Mouse (Mus musculus) thymus, adult 2 months (tissue): ENCODE measurements around the gene Wbp1l. TPM values are rescaled to one million over a fixed set of nuclear protein-coding genes. Genes with fewer than 3 reads are reported as not detected.
A peak's percentile ranks its signal among the peaks of the same experiment; 100 is the strongest.
"Not testable (repeated sequence)": the region's sequence is repeated elsewhere in the genome, so short reads cannot be mapped to it uniquely, and the experiment has no call there.

Experiments used
- DNase-seq: peaks from one replicate; pipeline ENCODE4 v3.0.0; 2021
- H3K27ac ChIP-seq: fragments of 200-500 bp; 2 replicates; pipeline ENCODE4 v1.5.1; 2012; ENCODE audit warnings: low read length, control low read depth; ENCODE audit not compliant: control insufficient read depth, insufficient read depth
- H3K27me3 ChIP-seq: fragments of 200-500 bp; 2 replicates; pipeline ENCODE4 v1.6.1; 2012; ENCODE audit warnings: mild to moderate bottlenecking, low read length, moderate library complexity, mixed read lengths; ENCODE audit not compliant: control insufficient read depth, insufficient read depth
- H3K36me3 ChIP-seq: fragments of 200-500 bp; 2 replicates; pipeline ENCODE4 v1.6.1; 2012; ENCODE audit warnings: mild to moderate bottlenecking, low read length, moderate library complexity; ENCODE audit not compliant: control insufficient read depth, insufficient read depth
- H3K4me1 ChIP-seq: fragments of 200-500 bp; replicated peaks from 2 replicates; pipeline ENCODE4 v1.6.1; 2012; ENCODE audit warnings: low read length; ENCODE audit not compliant: control insufficient read depth, insufficient read depth
- H3K4me3 ChIP-seq: fragments of 200-500 bp; 2 replicates; pipeline ENCODE4 v1.5.1; 2012; ENCODE audit warnings: mild to moderate bottlenecking, low read length, control low read depth, moderate library complexity; ENCODE audit not compliant: control insufficient read depth, insufficient read depth
- CTCF ChIP-seq: fragments of 200-500 bp; IDR thresholded peaks from 2 replicates; pipeline ENCODE4 v1.5.1; 2012; ENCODE audit warnings: mild to moderate bottlenecking, control low read depth, low read length, moderate library complexity, borderline replicate concordance; ENCODE audit not compliant: control insufficient read depth, poor library complexity, insufficient read depth; ENCODE audit errors: extremely low read depth
- POLR2A ChIP-seq: fragments of 200-500 bp; IDR thresholded peaks from 2 replicates; pipeline ENCODE4 v1.6.1; 2012; ENCODE audit warnings: mild to moderate bottlenecking, low read length, control low read depth, moderate library complexity; ENCODE audit not compliant: control insufficient read depth, poor library complexity, insufficient read depth; ENCODE audit errors: extremely low read depth
- WGBS: fragments of 180-500 bp; shearing (Covaris S2); methylation state at CpG from one replicate; pipeline ENCODE4 v1.1.7; 2018; 5-methylcytosine and 5-hydroxymethylcytosine counted together
- polyA plus RNA-seq: library from polyadenylated mRNA; depleted of rRNA; stranded (reverse); fragments of >200 nt; gene quantifications from 2 replicates; pipeline ENCODE4 v1.2.3, GENCODE M21; 2012

The Wbp1l gene
- polyA plus RNA-seq, 1 experiment = 77.0 TPM

- Histone ChIP-seq H3K4me1 (peaks cover 11% of the 10 kb centered on the region), H3K4me3 (no peak overlapping the region), H3K36me3 (no peaks in the 10 kb centered on the region), H3K27ac (no peak overlapping the region), H3K27me3 (no peaks in the 10 kb centered on the region)
- DNase-seq = no peak
- no peak for TF ChIP-seq CTCF
- no peak for TF ChIP-seq POLR2A
- WGBS = 94% methylated on average over 14 of the region's 14 CpGs
Observed at GRCm38 (mm10) chr19:46562581-46563515, 36.0 kb upstream of the Wbp1l start.

DNA sequence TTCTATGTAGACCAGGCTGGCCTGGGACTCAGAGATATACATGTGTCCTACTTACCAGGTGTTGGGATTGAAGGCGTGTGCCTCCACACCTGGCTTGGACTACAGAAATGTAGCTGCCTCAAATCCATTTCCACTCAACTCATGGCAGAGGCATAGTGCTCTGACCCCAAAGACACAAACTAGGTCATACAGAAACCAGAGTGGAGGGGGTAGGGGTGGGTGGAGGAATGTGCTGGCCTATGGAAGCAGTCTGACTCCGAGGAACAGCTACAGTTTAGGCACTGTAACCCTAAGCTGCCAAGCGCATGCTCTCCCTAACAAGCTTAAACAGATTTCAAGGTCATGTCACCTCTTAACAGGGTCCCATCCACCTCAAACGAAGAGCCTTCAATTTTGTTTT lies 35.3 kb upstream of the Wbp1l start:
- no peak overlapping the region for H3K27ac ChIP-seq
- TF ChIP-seq POLR2A (no peak), CTCF (no peak)
- WGBS = 89% methylated on average over 4 of the region's 4 CpGs
- H3K4me3 ChIP-seq = no peak overlapping the region
- no peak for DNase-seq
- H3K4me1 ChIP-seq = peaks cover 9% of the 10 kb centered on the region
- H3K27me3 ChIP-seq = no peaks in the 10 kb centered on the region
- H3K36me3 ChIP-seq = no peaks in the 10 kb centered on the region

GRCm38 (mm10) chr19:46564043-46564462 lies 34.8 kb upstream of the Wbp1l start:
- no peaks in the 10 kb centered on the region for H3K36me3 ChIP-seq
- TF ChIP-seq POLR2A (no peak), CTCF (no peak)
- peaks cover 5% of the 10 kb centered on the region for H3K4me1 ChIP-seq
- no peak overlapping the region for H3K27ac ChIP-seq
- no peak overlapping the region for H3K4me3 ChIP-seq
- H3K27me3 ChIP-seq = no peaks in the 10 kb centered on the region
- WGBS = 85% methylated on average over 14 of the region's 14 CpGs
- no peak for DNase-seq

DNA sequence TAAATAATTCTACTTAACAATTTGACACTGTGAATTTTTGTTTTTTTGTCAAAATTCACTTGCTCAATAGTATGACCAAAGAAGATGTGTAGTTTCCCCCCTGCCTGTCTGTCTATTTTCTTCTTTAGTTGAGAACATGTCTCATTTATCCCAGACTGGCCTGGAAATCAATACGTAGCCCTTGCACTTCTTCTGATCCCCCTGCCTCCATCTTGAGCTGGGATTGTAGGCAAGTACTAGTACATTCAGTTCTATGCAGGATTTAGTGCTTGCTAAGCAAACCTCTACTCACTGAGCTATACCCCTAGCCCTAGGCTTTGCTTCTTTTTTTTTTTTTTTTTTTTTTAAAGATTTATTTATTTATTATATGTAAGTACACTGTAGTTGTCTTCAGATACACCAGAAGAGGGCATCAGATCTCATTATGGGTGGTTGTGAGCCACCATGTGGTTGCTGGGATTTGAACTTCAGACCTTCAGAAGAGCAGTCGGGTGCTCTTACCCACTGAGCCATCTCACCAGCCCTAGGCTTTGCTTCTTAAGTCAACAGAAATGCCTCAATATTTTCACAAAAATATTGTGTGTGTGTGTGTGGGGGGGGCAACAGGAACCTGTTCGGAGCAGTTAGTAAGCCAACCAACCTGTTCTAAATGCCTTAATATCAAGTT lies 27.5 kb upstream of the Wbp1l start:
- H3K4me1 ChIP-seq, DNase-seq, H3K27ac ChIP-seq, H3K4me3 ChIP-seq, H3K36me3 ChIP-seq, H3K27me3 ChIP-seq: not testable (repeated sequence)
- 93% methylated on average over 3 of the region's 3 CpGs for WGBS

DNA sequence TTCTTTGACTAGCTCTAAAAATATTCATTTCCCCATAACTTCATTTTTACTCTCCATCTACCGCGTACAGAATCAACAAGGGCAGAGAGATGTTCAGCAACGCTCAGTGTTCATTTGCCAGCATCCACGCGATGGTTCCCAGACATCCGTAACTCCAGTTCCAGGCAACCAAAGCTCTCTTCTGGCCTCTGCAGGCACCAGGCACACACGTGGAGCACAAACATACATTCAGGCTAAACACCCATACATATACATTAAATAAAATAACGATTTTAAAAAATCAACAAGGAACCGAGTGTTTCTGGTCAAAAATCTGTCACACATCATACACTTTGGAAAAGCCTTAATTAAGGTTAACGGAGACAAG lies 27.0 kb upstream of the Wbp1l start:
- Histone ChIP-seq H3K4me1 (peaks cover 9% of the 10 kb centered on the region), H3K27ac (no peak overlapping the region), H3K4me3 (no peak overlapping the region), H3K36me3 (no peaks in the 10 kb centered on the region), H3K27me3 (no peaks in the 10 kb centered on the region)
- no peak for DNase-seq
- TF ChIP-seq POLR2A (no peak), CTCF (no peak)
- WGBS = 74% methylated on average over 10 of the region's 10 CpGs

DNA sequence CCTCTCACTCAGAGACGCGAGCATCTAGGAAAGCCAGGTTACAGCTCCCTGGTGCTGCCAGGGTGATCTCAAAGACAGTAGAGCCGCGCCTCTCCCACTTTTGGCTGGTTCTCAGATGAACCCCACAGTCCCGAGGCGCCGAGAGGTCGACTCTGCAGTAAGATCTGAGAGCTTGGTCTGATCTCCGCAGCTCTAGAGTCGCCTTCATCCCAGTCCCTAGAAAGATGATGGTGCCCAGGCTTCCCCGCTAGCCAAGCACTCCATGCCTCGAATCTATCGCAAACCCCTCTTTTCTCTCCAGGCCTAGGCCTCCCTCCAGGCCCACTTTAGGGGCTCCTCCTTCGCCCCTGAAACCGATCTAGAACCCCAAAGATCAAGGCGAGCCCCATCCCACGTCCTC lies 26.3 kb upstream of the Wbp1l start:
- H3K27ac ChIP-seq = no peak overlapping the region
- TF ChIP-seq CTCF = no peak
- TF ChIP-seq POLR2A = no peak
- H3K36me3 ChIP-seq = no peaks in the 10 kb centered on the region
- peak overlapping the region; percentile 58 for H3K4me3 ChIP-seq
- H3K27me3 ChIP-seq = no peaks in the 10 kb centered on the region
- WGBS = under 1% methylated on average over 17 of the region's 17 CpGs
- DNase-seq = no peak
- peaks cover 9% of the 10 kb centered on the region for H3K4me1 ChIP-seq
